Mouse (Mus musculus): ENCODE measurements around the gene Cela3a.
"Not testable (repeated sequence)": the region's sequence is repeated elsewhere in the genome, so short reads cannot be mapped to it uniquely, and the experiment has no call there.

The Cela3a gene

DNA sequence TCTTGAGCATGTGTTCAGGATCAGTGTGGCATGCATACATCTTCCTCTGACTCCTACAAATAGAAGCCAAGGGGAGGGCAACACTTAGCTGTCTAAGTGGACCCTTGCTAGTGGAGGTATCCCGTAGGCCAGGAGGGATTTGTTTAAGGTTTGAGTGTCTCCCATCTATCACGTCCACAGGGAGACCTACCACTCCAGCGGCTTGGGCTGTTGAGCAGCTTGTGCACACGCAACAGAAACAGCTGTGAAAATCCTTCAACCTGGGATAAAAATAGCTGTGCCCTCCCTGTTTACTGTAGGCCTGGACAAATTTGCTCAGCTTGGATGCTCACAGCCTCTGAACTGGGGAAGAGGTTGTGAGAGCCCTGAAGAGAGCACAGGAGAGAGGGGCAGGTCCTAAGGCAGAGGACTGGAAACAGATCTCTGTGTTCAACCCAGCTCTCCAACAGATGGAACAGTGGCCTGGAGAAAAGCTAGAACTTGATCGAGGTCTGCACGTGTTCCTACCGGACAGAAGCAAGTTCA is 2.7 kb upstream of the Cela3a start:
- DNase-seq: not testable (repeated sequence)

DNA sequence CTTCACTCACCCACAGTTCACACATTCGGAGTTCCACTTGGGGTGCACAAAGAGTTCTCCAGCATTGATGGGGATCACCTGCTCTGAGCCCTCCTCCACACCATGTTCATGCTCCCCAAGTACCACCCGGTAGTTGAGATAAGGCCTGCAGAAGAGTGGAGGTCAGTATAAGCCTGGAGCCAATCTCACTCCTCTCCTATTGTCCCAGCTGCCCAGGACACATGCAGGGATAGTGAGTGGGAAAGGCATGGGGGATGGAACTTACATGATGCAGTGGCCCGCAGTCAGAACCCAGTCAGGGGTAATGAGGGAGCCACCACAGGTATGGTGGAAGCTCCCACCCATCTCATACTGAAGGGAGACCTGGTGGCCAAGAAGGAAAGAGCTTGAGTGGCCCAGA is 4.0 kb downstream of the Cela3a start:
- no peak for DNase-seq

DNA sequence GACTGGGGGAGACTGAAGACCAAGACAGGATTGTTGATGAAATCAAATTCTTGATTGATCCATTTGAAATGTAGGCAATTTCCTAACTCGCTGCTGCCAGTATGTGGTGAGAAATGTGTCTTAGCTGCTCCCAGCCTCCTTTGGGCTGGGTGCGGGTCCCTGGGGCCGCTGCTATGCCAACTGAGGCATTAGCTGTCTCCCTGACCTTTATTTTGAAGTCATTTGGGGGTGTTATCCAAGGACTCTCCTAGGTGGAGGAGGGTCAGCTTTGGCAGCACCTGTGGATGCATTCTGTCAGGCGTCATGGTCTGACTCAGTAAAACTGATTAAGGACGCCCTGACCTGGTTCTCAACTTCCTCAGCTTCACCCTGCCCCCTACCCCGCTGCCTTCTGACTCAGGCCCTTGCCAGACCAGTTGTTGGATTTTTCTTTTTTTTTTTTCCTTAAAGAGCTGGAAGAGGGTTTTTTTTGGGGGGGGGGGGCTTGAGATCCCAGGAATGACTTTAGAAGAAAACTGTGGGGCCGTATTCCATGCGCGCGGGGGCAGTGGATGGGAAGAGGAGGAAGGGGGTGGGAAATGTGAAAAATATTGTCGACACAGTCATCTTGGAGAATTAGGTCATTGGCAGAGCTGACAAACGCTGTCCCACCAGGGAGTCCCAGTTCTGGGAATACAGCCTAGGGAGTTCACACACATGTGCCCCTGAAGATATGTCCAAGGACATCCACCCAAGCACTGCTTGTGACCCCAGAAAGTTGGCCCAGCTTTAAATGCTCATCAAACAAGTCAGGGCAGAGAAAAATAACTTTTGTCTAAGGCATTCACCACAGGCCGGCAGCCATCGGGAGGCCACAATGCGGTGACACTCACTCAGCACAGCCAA is 12.7 kb downstream of the Cela3a start:
- DNase-seq: peak; percentile 50

DNA sequence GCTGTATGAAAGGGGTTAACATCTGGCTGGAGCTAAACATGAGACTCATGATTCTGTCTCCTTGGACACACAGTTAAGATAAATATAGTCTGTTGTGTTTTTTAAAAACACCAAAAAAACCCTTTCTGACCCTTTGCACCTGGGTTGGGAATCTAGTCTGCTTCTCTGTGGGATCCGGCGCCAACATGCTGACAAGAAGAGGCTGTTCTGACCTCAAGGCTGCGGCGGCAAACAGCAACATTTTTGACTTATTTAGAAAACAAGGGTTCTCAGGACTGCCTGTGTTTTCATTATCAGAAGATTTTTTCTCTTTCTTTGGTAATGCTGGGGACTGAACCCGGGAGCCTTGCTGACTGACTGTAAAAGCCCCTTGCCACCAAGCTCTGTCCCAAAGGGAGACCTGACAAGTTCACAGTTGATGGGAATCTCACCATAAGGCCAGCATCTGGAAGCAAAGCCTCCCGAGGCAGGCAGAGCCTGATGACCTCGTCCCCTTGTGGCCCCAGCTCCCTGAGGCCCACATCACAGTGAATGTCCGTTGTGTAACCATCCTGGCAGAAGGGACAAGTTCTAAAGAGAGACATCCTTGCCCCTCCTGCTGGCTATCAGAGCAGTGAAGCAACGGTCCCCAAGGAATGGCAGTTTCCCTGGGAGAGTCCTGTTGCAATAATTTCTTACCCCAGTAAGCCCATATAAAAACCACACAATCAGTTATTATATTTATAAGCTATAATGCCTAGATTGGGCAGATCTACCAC is 16.0 kb downstream of the Cela3a start:
- DNase-seq: peak; percentile 45

DNA sequence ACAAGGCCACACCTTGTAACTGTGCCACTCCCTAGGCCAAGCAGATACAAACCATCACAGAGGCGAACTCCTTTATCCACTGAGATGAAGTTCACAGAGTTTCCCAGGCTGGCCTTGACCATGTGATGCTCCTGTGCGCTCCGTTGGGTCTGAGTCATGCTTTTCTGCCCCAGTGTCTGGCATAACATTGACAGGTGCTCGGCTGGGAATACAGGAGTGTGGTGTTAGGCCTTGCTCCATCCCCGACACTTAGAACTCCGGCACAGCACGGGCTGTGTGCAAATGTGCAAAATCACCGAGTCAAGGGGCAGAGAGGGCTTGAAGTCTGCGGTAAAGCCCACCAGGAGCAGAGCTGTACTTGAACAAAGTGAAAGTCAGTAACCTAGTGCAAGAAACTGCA is 16.7 kb downstream of the Cela3a start:
- DNase-seq: no peak

DNA sequence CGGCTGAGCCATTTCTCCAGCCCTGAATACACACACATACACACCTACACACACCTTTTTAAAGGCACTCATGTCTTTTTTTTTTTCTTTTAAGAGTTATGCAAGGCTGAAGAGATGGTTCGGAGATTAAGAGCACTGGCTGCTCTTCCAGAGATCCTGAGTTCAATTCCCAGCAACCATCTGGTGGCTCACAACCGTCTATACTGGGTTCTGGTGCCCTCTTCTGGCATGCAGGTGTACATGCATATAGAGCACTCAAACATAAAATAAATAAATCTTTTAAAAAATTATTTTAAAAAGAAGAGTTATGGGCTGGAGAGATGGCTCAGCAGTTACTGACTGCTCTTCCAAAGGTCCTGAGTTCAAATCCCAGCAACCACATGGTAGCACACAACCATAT is 18.3 kb downstream of the Cela3a start:
- no peak for DNase-seq

DNA sequence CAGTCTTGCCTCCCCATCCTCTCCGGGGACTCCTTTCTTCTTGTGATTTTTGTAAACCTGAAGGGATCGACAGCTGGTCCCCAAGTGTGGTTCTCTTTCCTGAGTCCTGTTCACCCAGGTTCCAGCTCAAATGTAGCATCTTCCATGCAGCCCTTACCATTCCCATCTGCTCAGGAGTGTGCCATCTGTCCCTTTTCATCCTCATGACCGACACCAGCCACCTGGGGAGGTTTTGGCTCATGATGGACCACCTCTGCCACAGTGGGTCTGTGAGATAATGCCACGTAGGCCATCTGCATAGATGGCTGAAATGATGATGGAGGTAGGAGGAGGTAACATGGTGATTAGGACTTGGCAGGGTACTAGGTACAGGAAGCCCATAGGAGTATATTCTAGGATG is 19.4 kb downstream of the Cela3a start:
- DNase-seq: no peak

DNA sequence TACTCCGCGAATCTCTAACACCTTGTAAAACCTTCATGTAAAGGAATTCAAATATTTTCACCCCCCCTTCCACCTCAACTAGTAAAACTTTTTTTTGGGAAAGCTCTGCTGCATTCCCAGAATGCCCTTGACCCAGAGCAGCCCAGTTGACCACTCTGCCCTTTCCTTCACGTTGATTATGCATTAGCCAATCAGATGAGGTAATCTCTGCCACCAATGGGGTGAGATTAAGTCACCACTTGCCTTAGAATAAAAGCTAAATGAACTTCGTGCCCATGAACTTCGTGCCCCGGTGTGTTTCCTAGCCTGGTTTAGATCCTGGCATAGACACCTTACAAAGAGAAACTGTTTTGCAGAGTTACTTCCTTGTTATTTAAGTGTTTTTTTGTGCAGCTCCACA is 20.6 kb downstream of the Cela3a start:
- DNase-seq: peak; percentile 47

DNA sequence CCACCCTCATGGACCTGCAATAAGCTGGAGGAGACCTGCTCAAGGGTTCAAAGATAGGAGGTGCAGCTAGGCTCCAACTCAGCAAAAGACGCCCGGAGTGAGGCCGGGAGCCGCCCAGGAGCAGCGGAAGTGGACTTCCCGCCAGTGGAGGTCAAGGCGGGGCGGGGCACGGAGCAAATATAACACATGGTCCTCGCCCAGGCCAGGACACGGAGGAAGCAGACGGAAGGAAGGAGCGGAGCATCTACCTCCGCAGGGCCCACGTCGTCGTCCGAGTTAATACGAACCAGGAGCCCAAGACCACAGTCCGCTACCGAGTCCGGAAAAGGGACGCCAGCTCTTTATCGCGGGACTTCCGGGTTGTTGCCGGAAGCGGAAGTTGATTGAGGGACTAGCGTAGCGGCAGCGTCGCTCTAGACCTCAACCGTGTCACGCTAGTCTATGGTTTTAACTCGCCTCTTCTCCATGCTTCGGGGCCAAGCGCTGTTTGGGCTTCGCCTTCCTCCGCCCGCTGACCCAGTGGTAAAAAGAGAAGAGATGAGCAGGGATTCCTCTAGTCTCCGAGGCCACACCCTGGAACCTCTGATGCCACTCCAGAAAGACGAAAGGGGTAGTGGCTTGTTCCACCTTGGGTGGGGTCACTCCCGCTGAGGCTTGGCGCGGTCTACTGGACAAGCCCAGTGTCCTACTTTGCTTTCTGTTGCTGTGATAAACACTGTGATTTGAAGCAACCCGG is 21.4 kb downstream of the Cela3a start:
- DNase-seq: peak; percentile 90

DNA sequence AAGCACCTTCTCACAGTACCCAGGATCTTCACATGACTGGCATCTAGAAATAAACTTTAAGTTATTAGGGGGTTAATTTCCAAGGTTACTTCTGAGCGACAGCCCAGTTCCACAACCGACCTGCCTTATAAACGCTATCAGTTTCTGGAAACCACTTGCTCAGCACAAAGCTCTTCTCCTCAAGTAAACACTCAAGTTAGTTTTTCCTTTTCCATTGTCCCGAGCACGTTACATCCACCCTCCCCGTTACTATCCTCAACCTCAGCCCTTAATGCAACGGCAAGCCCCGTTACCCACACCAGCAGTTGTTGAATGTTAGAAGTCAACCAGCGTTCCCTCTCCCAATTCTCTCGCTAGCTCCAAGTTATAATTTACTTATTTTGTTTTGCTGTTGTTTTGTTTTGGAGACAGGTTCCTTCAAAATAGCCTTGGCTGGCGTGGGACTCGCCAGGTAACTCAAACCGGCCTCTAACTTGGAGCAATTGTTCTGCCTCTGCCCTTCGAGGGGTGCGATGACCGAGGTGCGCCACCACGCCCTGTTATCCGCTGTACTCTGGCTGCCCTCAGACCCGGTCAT is 22.0 kb downstream of the Cela3a start:
- no peak for DNase-seq

DNA sequence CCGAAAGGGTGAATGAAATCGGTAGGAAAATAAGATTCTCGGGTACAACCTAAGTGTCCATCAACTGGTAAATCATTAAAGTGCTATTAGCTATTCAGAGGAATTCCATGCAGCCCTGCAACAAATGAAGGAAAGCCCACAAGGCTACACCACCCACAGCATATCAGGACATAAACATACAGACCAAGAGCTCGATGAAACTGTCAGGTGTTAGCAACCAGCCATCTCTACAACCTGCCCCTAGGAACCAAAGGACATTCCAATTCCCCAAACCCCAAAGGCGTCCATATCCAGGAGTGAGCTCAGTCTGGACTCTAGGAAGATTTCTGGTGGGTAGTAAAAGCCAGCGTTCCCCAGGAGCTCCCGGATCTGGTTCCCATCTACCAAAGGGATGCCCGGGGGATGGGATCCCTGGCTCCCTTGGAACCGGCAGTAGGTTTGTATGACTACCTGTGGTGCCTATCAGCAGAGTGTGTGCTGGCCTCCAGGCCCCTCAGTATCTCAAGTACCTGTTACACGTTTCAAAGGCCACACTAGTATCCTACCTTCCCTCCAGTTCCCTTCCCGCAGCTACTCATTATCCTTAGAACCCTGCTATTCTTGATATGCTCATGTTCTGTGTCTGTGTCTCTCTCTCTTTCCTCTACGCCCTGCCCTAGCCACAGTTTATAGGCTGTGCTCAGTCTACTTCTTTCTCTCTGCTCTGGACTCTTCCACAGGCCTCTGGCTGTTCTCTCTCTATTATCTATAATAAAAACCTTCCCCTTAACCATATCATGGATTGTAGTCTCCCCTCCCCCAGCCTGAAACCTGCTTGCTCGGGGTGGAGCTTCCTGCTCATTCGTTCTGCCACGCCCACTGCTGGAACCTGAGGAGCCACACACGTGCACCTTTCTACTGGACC is 28.6 kb downstream of the Cela3a start:
- DNase-seq: no peak

DNA sequence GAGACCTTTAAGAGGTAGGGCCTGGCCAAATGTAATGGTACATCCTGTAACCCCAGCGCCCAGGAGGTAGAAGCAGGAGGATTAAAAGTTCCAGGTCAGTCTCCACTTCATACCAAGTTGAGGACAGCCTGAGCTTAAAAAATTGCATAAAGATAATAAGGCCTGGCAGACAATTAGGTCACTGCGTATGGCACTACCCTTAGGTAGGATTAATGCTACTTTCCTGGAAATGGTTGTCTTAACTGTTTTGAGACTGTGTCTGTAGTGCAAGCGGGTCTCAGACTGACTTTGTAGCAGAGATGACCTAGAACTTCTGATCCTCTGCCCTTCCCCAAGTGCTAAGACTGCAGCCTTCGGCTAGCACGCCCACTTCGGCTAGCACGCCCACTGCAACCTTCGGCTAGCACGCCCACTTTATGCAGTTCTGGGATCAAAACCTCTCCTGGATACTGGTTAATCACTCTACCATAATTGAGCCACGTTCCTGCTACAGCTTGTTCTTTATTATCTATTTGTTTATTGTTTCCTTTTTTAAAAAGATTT is 29.8 kb downstream of the Cela3a start:
- DNase-seq: no peak

DNA sequence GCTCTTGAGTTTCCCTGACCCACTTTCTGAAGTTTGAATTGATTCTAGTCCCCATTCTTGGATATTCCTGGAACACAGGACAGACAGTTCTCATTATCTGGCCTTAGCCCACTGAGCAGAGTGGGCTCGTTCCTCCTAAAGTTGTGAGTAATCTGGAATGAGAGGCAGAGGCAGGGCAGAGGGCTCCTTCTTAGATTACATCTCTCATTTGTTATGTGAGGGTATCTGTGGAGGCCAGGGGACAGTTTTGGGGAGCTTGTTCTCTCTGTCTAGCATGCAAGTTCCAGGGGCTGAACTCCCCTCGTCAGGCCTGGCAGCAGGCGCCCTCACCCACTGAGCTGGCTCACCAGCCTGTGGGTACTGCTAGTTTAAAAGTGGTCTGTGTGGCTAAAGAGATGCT is 30.5 kb downstream of the Cela3a start:
- DNase-seq: no peak

DNA sequence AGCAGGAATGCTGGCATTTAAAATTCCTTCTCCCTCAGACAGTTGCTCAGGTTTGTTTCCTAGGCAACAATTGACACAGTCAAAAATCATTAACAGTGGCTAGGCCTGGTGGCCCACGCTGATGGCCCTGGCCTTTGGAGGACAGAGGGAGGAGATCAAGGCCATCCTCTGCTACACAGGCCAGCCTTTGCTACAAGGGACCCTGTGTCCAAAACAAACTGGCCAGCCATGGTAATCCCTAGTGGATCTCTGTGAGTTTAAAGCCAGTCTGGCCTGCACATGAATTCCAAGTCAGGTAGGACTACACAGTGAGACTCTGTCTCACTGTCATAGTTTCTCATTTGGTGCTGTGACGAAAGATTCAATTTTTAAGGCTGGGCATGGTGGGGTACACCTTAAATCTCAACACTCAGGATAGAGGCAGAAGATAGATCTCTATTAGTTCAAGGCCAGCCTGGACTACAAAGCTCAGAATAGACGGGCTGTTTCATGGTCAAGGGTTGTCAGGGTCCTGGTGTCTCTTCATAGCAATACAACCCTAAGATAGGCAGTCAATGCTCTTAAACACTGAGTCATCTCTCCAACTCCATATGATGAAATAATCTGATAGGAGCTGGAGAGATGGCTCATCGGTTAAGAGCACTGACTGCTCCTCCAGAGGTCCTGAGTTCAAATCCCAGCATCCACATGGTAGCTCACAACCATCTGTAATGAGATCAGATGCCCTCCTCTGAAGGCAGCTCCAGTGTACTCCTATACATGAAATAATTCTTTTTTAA is 31.9 kb downstream of the Cela3a start:
- DNase-seq: no peak

DNA sequence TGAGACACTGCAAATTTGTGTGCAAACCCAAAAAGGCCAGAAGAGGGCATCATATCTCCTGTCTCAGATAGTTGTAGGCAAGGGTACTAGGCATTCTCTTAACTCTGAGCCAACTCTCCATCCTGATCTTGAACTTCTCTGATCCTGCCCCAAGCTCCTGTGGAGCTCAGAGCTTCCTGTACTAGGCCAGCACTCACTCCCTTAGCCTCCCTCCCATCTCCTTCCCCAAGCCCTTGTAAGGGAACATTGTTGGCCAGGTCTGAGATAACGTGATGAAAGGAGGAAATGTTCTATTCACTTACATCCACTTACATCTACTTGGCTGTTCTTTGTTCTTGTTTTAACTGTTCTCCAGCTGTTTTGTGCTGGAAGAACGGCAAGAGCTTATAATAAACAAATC is 32.8 kb downstream of the Cela3a start:
- no peak for DNase-seq

DNA sequence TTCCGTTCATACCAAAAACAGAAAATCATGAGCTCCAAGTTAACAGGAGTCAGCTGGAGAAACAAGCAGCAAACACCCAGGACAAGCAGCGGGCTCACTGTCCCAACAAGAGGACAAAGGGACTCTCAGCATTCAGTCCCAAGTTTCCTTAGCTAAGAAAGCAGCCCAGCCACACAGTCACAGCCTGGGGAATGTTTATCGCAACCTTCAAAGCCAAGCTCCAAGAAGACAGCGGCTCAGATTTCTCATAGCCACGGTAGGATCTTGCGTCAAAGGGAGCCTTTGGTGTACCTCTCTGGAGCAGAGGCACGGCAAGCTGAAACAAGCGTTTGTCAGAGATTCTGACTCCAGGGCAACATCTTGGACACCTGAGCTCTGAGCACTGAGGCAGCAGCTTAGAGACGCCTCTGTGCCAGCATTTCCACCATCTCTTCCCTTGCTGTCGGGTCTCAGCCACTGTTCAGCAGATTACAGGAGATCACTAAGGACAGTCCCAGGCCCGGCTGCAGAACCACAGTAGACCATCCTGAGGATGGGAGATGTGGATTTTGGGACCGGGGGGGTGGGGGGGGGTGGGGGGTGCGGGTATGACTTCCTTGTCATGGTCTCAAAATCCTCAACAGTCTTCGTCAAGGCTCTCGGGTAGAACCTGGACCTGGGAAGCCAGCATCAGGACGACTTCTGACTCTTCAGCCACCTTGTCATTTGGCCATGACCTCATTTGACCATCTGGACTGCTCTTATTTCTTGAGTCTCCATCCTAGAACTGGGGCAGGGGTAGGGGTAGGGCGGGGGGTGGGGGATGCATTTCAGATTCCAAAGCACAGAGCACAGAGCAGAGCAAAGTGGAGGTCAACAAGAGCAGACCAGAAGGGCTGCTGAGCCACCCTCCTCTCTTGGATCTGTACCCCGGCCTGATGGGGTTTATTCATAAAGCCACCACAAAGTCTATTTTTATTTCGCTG is 34.0 kb downstream of the Cela3a start:
- no peak for DNase-seq

DNA sequence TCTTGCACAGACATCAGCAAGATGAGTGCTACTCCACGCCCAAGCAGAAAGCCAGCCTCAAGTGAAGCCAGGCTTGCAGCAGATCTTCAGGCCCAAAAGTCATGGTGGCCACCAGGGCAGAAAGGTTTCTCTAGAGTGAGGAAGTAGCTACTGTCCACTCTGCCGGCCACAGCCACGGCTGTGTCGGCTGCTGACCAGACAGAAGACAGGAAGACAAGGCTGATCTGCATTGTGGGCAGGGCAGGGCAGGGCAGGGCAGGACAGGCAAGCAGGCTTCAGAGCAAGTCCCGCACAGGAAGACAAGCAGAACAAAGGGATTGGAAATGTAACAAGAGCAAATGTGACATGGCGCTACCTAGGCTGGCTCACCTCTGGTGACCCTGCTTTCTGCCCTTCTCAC is 35.9 kb downstream of the Cela3a start:
- DNase-seq: peak; percentile 56

DNA sequence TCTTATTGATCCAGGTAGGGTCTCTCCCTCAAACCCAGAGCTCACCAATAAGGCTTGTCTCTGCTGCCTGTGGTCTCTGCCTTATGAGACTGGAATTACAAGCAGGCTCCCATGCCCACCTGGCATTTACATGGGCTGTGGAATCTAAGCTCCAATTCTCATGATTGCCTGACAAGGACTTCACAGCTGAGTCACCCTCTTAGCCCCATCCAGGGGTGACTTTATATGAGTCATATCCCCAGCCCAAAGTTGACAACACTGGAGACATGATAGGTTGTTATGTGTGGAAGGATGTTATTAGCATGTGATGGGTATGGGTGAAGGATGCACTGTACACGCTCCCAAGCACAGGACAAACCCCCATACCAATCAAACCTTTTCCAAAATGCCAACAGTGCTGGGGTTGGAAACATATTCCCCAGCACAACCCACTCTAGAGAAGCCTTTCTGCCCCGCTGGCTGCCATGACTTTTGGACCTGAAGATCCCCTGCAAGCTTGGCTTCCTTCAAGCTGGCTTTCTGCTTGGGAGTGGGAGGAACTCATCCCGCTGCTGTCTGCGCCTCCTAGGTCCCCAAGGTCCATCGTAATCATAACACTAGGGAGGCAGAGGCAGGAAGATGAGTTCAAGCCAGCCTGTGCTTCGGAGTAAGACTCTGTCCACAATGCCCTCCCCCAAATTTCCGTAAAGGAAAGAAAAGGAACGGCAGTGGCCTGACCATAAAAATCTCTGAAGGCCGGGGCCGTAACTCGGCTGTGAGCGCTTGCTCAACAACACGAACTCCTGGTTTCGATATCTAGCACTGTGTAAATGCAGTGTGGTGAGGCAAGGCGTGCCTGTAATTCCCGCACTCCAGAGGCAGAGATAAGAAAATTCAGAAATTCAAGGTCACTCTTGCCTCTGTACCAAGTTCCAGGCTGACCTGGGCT is 37.7 kb downstream of the Cela3a start:
- no peak for DNase-seq

Data from kidney, postnatal 10 days (tissue).